Mouse (Mus musculus) embryo, embryonic 9.5 days (tissue): ENCODE data around the gene Ndufs2.

Source experiments
- DNase-seq: peaks from one replicate; pipeline ENCODE4 v3.0.0-alpha.2; 2017; ENCODE audit errors: extremely low spot score

Ndufs2 gene

GRCm38 (mm10) chr1:171250680-171251593, at the start of gene Ndufs2:
TSS of gene Ndufs2 (minus strand) at chr1:171251388.
- no peak for DNase-seq

GRCm38 (mm10) chr1:171298226-171298625, 47.0 kb upstream of the Ndufs2 start:
- no peak for DNase-seq

GRCm38 (mm10) chr1:171295063-171295402, 43.8 kb upstream of the Ndufs2 start:
- DNase-seq: no peak

- peak; percentile 86 for DNase-seq
Observed at GRCm38 (mm10) chr1:171294298-171295062, 43.3 kb upstream of the Ndufs2 start, which contains the start of gene Ufc1. TSS of gene Ufc1 (minus strand) at chr1:171295024.

GRCm38 (mm10) chr1:171293906-171294297, 42.7 kb upstream of the Ndufs2 start:
- no peak for DNase-seq

- no peak for DNase-seq
Observed at GRCm38 (mm10) chr1:171293351-171293750, 42.2 kb upstream of the Ndufs2 start.

- DNase-seq: no peak
Observed at GRCm38 (mm10) chr1:171288328-171288727, 37.1 kb upstream of the Ndufs2 start.

GRCm38 (mm10) chr1:171287136-171288081, 36.2 kb upstream of the Ndufs2 start, which contains the start of gene Usp21:
TSS of gene Usp21 (minus strand) at chr1:171287991.
- peak; percentile 90 for DNase-seq

- DNase-seq: no peak
Observed at GRCm38 (mm10) chr1:171286517-171286916, 35.3 kb upstream of the Ndufs2 start.

GRCm38 (mm10) chr1:171285096-171285892, 34.1 kb upstream of the Ndufs2 start:
- DNase-seq: no peak

GRCm38 (mm10) chr1:171284491-171284890, 33.3 kb upstream of the Ndufs2 start:
- DNase-seq: no peak

GRCm38 (mm10) chr1:171283188-171284160, 32.3 kb upstream of the Ndufs2 start:
- DNase-seq: no peak

- no peak for DNase-seq
Observed at GRCm38 (mm10) chr1:171282086-171282805, 31.1 kb upstream of the Ndufs2 start.

GRCm38 (mm10) chr1:171281528-171281923, 30.3 kb upstream of the Ndufs2 start:
- peak; percentile 80 for DNase-seq

GRCm38 (mm10) chr1:171280916-171281527, 29.8 kb upstream of the Ndufs2 start, which contains the start of gene Ppox:
TSS of gene Ppox (minus strand) at chr1:171281186.
- peak; percentile 91 for DNase-seq

GRCm38 (mm10) chr1:171280250-171280915, 29.2 kb upstream of the Ndufs2 start:
- no peak for DNase-seq

- DNase-seq: no peak
Observed at GRCm38 (mm10) chr1:171279721-171280120, 28.5 kb upstream of the Ndufs2 start.
